Mouse (Mus musculus) heart, postnatal 4 days (tissue): Measurements from ENCODE around the gene Unc80. TPM values are rescaled to one million over a fixed set of nuclear protein-coding genes. Genes with fewer than 3 reads are reported as not detected.

ENCODE experiments used
- DNase-seq: peaks from one replicate; pipeline ENCODE4 v3.0.0; 2021
- total RNA-seq, 2 experiments: library from RNA; stranded (reverse); gene quantifications; 2 replicates each; pipeline ENCODE4 v1.2.3; 2021

Unc80 gene
- total RNA-seq, 2 experiments from 2014 or later, result 0.10 to 0.18 TPM

DNA sequence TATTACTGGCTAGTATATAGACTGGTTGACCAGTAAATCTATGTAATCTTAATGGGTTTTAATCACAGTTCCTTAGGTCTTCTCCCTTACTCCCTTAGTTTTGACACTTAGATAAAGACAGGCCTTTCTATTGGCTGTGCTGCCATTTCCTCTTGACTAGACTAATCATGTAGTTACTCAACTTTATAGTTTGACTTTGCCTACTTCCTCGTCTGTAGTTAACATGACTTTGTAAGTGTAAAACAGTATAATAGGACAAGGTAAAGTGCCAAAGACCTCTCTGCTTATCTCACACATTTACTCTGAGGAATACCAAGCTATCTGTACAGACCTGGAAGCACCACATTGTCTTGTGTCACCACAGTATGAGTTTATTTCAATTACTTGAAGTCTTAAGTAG, 262.4 kb downstream of the Unc80 start:
- DNase-seq, result no peak

Other genes with a start within 250 kb of the Unc80 start
- 10 to 100 TPM; 16.7 to 19.2 TPM for gene Rpe, start 232.5 kb downstream of the Unc80 start, total RNA-seq